Mouse (Mus musculus) ES-E14 (cell line): ENCODE measurements around the gene Olfr62.

Experiments used
- CHD2 ChIP-seq: IDR thresholded peaks from 2 replicates; pipeline ENCODE4 v1.6.1; 2014; ENCODE audit warnings: mild to moderate bottlenecking, low read depth, low read length, inconsistent platforms
- HCFC1 ChIP-seq: IDR thresholded peaks from 2 replicates; pipeline ENCODE4 v1.6.1; 2012; ENCODE audit warnings: low read length, inconsistent platforms, borderline replicate concordance; ENCODE audit not compliant: insufficient read depth
- ZC3H11A ChIP-seq: IDR thresholded peaks from 2 replicates; pipeline ENCODE4 v1.6.1; 2012; ENCODE audit warnings: low read depth, mild to moderate bottlenecking, inconsistent platforms, low read length, borderline replicate concordance
- ZNF384 ChIP-seq: IDR thresholded peaks from 2 replicates; pipeline ENCODE4 v1.6.1; 2012; ENCODE audit warnings: low read depth, low read length, inconsistent platforms

GRCm38 (mm10) chr4:118658652-118659051 lies at the start of gene Olfr62:
- TF ChIP-seq ZNF384 (no peak), CHD2 (no peak), ZC3H11A (no peak), HCFC1 (no peak)
